ENCODE assay signal across 10 mouse cellular contexts in the genomic region with DNA sequence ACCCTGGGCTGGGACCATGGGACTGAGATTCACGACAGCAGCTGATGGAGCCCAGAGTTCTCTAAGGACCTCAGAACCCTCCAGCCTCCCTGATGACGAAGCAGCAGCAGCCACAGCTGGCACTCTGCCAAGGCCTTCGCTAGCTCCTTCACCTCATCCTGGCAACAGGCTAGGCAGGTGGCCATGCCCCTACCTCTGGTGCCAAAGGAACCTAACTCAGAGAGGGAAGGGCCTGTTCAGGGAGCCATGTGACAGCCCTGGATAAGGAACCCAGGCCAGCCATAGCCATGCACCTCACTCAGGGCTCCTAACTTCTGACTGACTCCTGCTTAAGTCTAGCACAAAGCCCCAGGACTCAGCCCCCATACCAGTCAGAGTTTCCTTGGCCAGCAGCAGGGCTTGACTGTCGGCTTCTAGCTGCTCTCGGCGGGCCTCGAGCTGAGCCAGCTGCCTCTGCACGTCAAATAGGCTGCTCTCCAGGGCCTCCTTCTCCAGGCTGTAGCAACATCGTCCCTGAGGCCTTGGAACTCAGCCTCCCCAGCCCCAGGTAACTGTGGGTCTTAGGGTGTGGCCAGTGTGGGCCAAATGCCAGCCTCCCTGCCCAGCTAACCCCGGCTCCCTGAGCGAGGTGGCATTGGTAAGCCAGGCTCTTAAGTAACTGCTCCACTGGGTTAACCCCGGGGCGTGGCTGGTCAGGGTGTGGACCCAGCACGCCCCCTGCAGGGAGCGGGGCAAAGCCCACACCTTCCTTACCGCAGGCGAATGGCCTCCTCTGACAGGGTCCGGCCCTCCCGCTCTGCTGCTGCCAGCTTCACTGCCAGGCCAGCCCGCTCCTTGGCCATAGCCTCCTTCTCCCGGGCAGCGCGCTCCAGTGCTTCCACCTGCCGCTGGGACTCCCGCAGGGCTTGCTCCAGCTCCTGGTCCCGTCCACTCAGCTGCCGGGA. TPM values are rescaled to one million over a fixed set of nuclear protein-coding genes. Genes with fewer than 3 reads are reported as not detected.
DNase-seq lines count a peak whose midpoint lies in the region; ATAC-seq and TF ChIP-seq lines count a peak whose summit lies in the region.
"Had no signal": no experiment of that assay in that cellular context is flagged by ENCODE, and none has a peak within 500 bp of the region (broad histone marks: within the 10 kb centered on the region; RNA-seq: fewer than 3 reads in every experiment).

No protein-coding gene starts in this region.

- H3K4me1 ChIP-seq in intestine, embryonic 15.5 days (replicated peaks), result peaks cover 9% of the 10 kb centered on the region
- no peaks in the 10 kb centered on the region for H3K4me1 ChIP-seq in lung, postnatal 0 days (ENCODE audit: insufficient read depth, low read depth, low read length)

- H3K27ac ChIP-seq in intestine, embryonic 15.5 days, result peak overlapping the region; percentile 22; the same call in 1 of the 2 replicates
- H3K27ac ChIP-seq in lung, postnatal 0 days (ENCODE audit: low read length), result peak overlapping the region; percentile 32; the same call in 1 of the 2 replicates
- H3K27ac ChIP-seq: left cerebral cortex, adult 2 months had no signal

- no peaks in the 10 kb centered on the region for H3K27me3 ChIP-seq in intestine, embryonic 15.5 days (replicated peaks)
- no peaks in the 10 kb centered on the region for H3K27me3 ChIP-seq in lung, postnatal 0 days (replicated peaks; ENCODE audit: insufficient read depth, low read length)

- TF ChIP-seq CTCF in lung, postnatal 0 days (IDR thresholded peaks at IDR 0.05), result peak; percentile 49

- no peaks in the 10 kb centered on the region for H3K9me3 ChIP-seq in intestine, embryonic 15.5 days
- no peaks in the 10 kb centered on the region for H3K9me3 ChIP-seq in lung, postnatal 0 days (ENCODE audit: low read length)

- 74% methylated on average over 27 of the region's 27 CpGs for WGBS in intestine, embryonic 15.5 days
- WGBS in lung, postnatal 0 days, result 57% methylated on average over 27 of the region's 27 CpGs

- H3K4me2 ChIP-seq in intestine, embryonic 15.5 days (replicated peaks), result no peak overlapping the region
- no peak overlapping the region for H3K4me2 ChIP-seq in lung, postnatal 0 days (replicated peaks; ENCODE audit: low read depth, low read length)

- H3K4me3 ChIP-seq in intestine, embryonic 15.5 days (replicated peaks), result no peak overlapping the region
- no peak overlapping the region for H3K4me3 ChIP-seq in lung, postnatal 0 days (ENCODE audit: low read depth, low read length)
- H3K4me3 ChIP-seq: left cerebral cortex, adult 2 months had no signal

- H3K9ac ChIP-seq in intestine, embryonic 15.5 days, result no peak overlapping the region
- H3K9ac ChIP-seq in lung, postnatal 0 days (replicated peaks; ENCODE audit: low read depth), result no peak overlapping the region

- intact Hi-C loops in gastrocnemius, postnatal 14 days (cut with DNase I; ENCODE audit: low total_unique reads), result no loop called here
- intact Hi-C loops in left cerebral cortex, postnatal 14 days (cut with DNase I), result no loop called here

- TF ChIP-seq EP300 in lung, postnatal 0 days (IDR thresholded peaks at IDR 0.05), result no peak

- peak; percentile 59 for ATAC-seq in intestine, embryonic 15.5 days
- ATAC-seq in lung, postnatal 0 days, result peak; percentile 72

- no peaks in the 10 kb centered on the region; the same call in 1 of the 2 replicates for H3K36me3 ChIP-seq in intestine, embryonic 15.5 days
- 0 out of 2 replicates have a peak, but pooled peaks cover 4% of the 10 kb centered on the region for H3K36me3 ChIP-seq in lung, postnatal 0 days (ENCODE audit: insufficient read depth, low read length)

- DNase-seq in gastrocnemius, postnatal 25 days, result peak; percentile 44
- DNase-seq in gastrocnemius, postnatal 14 days, result no peak
- peak; percentile 64 for DNase-seq in adrenal gland, adult 2 months
- DNase-seq in lung, postnatal 0 days (ENCODE audit: low spot score), result peak; percentile 75
- DNase-seq in ovary, adult 18-20 months (ENCODE audit: low spot score), result no peak
- DNase-seq in heart, adult 8-10 months (ENCODE audit: low spot score), result no peak
- DNase-seq in left cerebral cortex, postnatal 14 days (ENCODE audit: low spot score in 2 of 2), result no peak
- DNase-seq: right cerebral cortex, postnatal 25 days had no signal

RNA-seq across cellular contexts. Expression of a gene that starts 23.7 kb away (rescaled TPM):
- total RNA-seq in gastrocnemius, postnatal 25 days (2021), result 10 to 100 TPM; 11.9 to 13.3 TPM
- total RNA-seq in gastrocnemius, postnatal 14 days (2021), result 10 to 100 TPM; 33.9 to 47.3 TPM
- total RNA-seq in adrenal gland, adult 2 months (2021), result 10 to 100 TPM in 1 of 2 experiments, 1 to 10 TPM in 1; 5.7 to 11.1 TPM
- polyA plus RNA-seq in adrenal gland, adult 2 months (2012; rRNA removed), result 37.8 and 42.4 TPM in 2 replicates
- polyA plus RNA-seq in intestine, embryonic 15.5 days (2015; fragmentation: Nextera tagmentation; extraction: Ambion mirVana), result 329 and 347 TPM in 2 replicates
- 398 and 422 TPM in 2 replicates for polyA plus RNA-seq in lung, postnatal 0 days (2015; fragmentation: Nextera tagmentation; extraction: Ambion mirVana)
- total RNA-seq in heart, adult 8-10 months (2022), result 1 to 10 TPM; 1.7 to 2.8 (median 2.2) TPM
- 10 to 100 TPM in 1 of 2 experiments, 1 to 10 TPM in 1; 9.5 to 10.5 TPM for total RNA-seq in left cerebral cortex, postnatal 14 days (2021)

RNA-seq across cellular contexts. Expression of a gene that starts 26.5 kb away (rescaled TPM):
- total RNA-seq in gastrocnemius, postnatal 25 days (2021), result 1 to 10 TPM; 1.8 to 2.4 TPM
- total RNA-seq in gastrocnemius, postnatal 14 days (2021), result 1 to 10 TPM; 2.6 to 4.0 TPM
- total RNA-seq in adrenal gland, adult 2 months (2021), result 1 to 10 TPM; 5.6 to 7.4 TPM
- polyA plus RNA-seq in adrenal gland, adult 2 months (2012; rRNA removed), result 7.1 and 10.5 TPM in 2 replicates
- 4.0 and 4.7 TPM in 2 replicates for polyA plus RNA-seq in intestine, embryonic 15.5 days (2015; fragmentation: Nextera tagmentation; extraction: Ambion mirVana)
- 2.3 and 2.9 TPM in 2 replicates for polyA plus RNA-seq in lung, postnatal 0 days (2015; fragmentation: Nextera tagmentation; extraction: Ambion mirVana)
- total RNA-seq in heart, adult 8-10 months (2022), result 1 to 10 TPM; 3.5 to 6.8 (median 5.3) TPM
- 10 to 100 TPM; 51.0 to 52.7 TPM for total RNA-seq in left cerebral cortex, postnatal 14 days (2021)

RNA-seq across cellular contexts. Expression of a gene that starts 44.3 kb away (rescaled TPM):
- 10 to 100 TPM; 12.6 to 14.5 TPM for total RNA-seq in gastrocnemius, postnatal 25 days (2021)
- total RNA-seq in gastrocnemius, postnatal 14 days (2021), result 10 to 100 TPM; 19.9 to 21.7 TPM
- total RNA-seq in adrenal gland, adult 2 months (2021), result 10 to 100 TPM; 55.8 to 65.3 TPM
- 54.8 and 63.7 TPM in 2 replicates for polyA plus RNA-seq in adrenal gland, adult 2 months (2012; rRNA removed)
- polyA plus RNA-seq in intestine, embryonic 15.5 days (2015; fragmentation: Nextera tagmentation; extraction: Ambion mirVana), result 66.6 and 70.2 TPM in 2 replicates
- 102 and 110 TPM in 2 replicates for polyA plus RNA-seq in lung, postnatal 0 days (2015; fragmentation: Nextera tagmentation; extraction: Ambion mirVana)
- 10 to 100 TPM; 14.7 to 18.2 (median 15.9) TPM for total RNA-seq in heart, adult 8-10 months (2022)
- total RNA-seq in left cerebral cortex, postnatal 14 days (2021), result 10 to 100 TPM; 45.4 to 50.2 TPM

RNA-seq across cellular contexts. Expression of a gene that starts 47.2 kb away (rescaled TPM):
- total RNA-seq in gastrocnemius, postnatal 25 days (2021), result 10 to 100 TPM; 16.4 to 18.2 TPM
- 10 to 100 TPM; 16.1 to 17.0 TPM for total RNA-seq in gastrocnemius, postnatal 14 days (2021)
- total RNA-seq in adrenal gland, adult 2 months (2021), result 10 to 100 TPM; 31.8 to 37.1 TPM
- 183 and 226 TPM in 2 replicates for polyA plus RNA-seq in adrenal gland, adult 2 months (2012; rRNA removed)
- polyA plus RNA-seq in intestine, embryonic 15.5 days (2015; fragmentation: Nextera tagmentation; extraction: Ambion mirVana), result 29.8 and 35.7 TPM in 2 replicates
- 34.2 and 34.4 TPM in 2 replicates for polyA plus RNA-seq in lung, postnatal 0 days (2015; fragmentation: Nextera tagmentation; extraction: Ambion mirVana)
- 10 to 100 TPM; 12.3 to 17.2 (median 15.6) TPM for total RNA-seq in heart, adult 8-10 months (2022)
- total RNA-seq in left cerebral cortex, postnatal 14 days (2021), result 100 to 1,000 TPM; 218 TPM

RNA-seq across cellular contexts. Expression of a gene that starts 54.3 kb away (rescaled TPM):
- not detected for total RNA-seq in gastrocnemius, postnatal 25 days (2021)
- total RNA-seq in gastrocnemius, postnatal 14 days (2021), result not detected
- total RNA-seq in adrenal gland, adult 2 months (2021), result not detected
- not detected in 2 replicates for polyA plus RNA-seq in adrenal gland, adult 2 months (2012; rRNA removed)
- polyA plus RNA-seq in intestine, embryonic 15.5 days (2015; fragmentation: Nextera tagmentation; extraction: Ambion mirVana), result not detected in 2 replicates
- 0.13 and 0.27 TPM in 2 replicates for polyA plus RNA-seq in lung, postnatal 0 days (2015; fragmentation: Nextera tagmentation; extraction: Ambion mirVana)
- total RNA-seq in heart, adult 8-10 months (2022), result not detected
- under 1 TPM; 0.20 to 0.38 TPM for total RNA-seq in left cerebral cortex, postnatal 14 days (2021)

Comparison
In these comparisons a context has a peak if more than half of its experiments do, and no peak if none do; other contexts are left out.
1. DNase-seq: peak in gastrocnemius, postnatal 25 days (single experiment), adrenal gland, adult 2 months (single experiment) and lung, postnatal 0 days (single experiment); none in gastrocnemius, postnatal 14 days (single experiment), ovary, adult 18-20 months (single experiment), heart, adult 8-10 months (single experiment) and left cerebral cortex, postnatal 14 days (0 of 2).
2. RNA of a gene that starts 26.5 kb away (total RNA-seq): 51.0 to 52.7 TPM in left cerebral cortex, postnatal 14 days; 5.6 to 7.4 TPM in adrenal gland, adult 2 months, 3.5 to 6.8 TPM in heart, adult 8-10 months, 2.6 to 4.0 TPM in gastrocnemius, postnatal 14 days and 1.8 to 2.4 TPM in gastrocnemius, postnatal 25 days; every median in the first group is over 4 times any median in the second.